ENCODE assay signal across 9 mouse cellular contexts in genomic region chr6:48725476-48725875, GRCm38 (mm10). TPM values are rescaled to one million over a fixed set of nuclear protein-coding genes. Genes with fewer than 3 reads are reported as not detected.
DNase-seq lines count a peak whose midpoint lies in the region; ATAC-seq lines count a peak whose summit lies in the region.
"Had no signal": no experiment of that assay in that cellular context is flagged by ENCODE, and none has a peak within 500 bp of the region (broad histone marks: within the 10 kb centered on the region; RNA-seq: fewer than 3 reads in every experiment).

No protein-coding gene starts in this region.

- no peak overlapping the region for H3K27ac ChIP-seq in hindbrain, embryonic 16.5 days (ENCODE audit: low read depth, low read length)
- H3K27ac ChIP-seq in hindbrain, embryonic 12.5 days: no peak overlapping the region

- H3K27me3 ChIP-seq in hindbrain, embryonic 16.5 days (replicated peaks; ENCODE audit: control insufficient read depth, insufficient read depth, low read length): no peaks in the 10 kb centered on the region
- no peaks in the 10 kb centered on the region for H3K27me3 ChIP-seq in hindbrain, embryonic 12.5 days

- WGBS in hindbrain, embryonic 16.5 days: 0% methylated on average over 1 of the region's 1 CpGs
- 0% methylated on average over 1 of the region's 1 CpGs for WGBS in hindbrain, embryonic 12.5 days

- peak; percentile 58 for ATAC-seq in hindbrain, embryonic 16.5 days
- no peak for ATAC-seq in hindbrain, embryonic 12.5 days (ENCODE audit: low FRiP score)
- peak; percentile 44 for ATAC-seq in monocyte, adult 5-6 weeks (replicated peaks; ENCODE audit: insufficient number of reproducible peaks, low FRiP score, low TSS enrichment, poor library complexity, severe bottlenecking)

- H3K4me2 ChIP-seq in hindbrain, embryonic 16.5 days (ENCODE audit: low read length): no peak overlapping the region
- no peak overlapping the region for H3K4me2 ChIP-seq in hindbrain, embryonic 12.5 days (replicated peaks)

- H3K9ac ChIP-seq in hindbrain, embryonic 16.5 days (ENCODE audit: low read depth, low read length): no peak overlapping the region
- no peak overlapping the region for H3K9ac ChIP-seq in hindbrain, embryonic 12.5 days

- H3K4me3 ChIP-seq in hindbrain, embryonic 16.5 days (ENCODE audit: low read length): no peak overlapping the region
- no peak overlapping the region for H3K4me3 ChIP-seq in hindbrain, embryonic 12.5 days

- H3K36me3 ChIP-seq in hindbrain, embryonic 16.5 days (ENCODE audit: control insufficient read depth, insufficient read depth, low read length): no peaks in the 10 kb centered on the region
- H3K36me3 ChIP-seq in hindbrain, embryonic 12.5 days: no peaks in the 10 kb centered on the region

- H3K4me1 ChIP-seq in hindbrain, embryonic 16.5 days (ENCODE audit: control insufficient read depth, insufficient read depth, low read depth, low read length): no peaks in the 10 kb centered on the region
- 0 out of 2 replicates have a peak, but pooled peaks cover 8% of the 10 kb centered on the region for H3K4me1 ChIP-seq in hindbrain, embryonic 12.5 days

- no peaks in the 10 kb centered on the region for H3K9me3 ChIP-seq in hindbrain, embryonic 16.5 days (ENCODE audit: control insufficient read depth, low read length)
- no peaks in the 10 kb centered on the region for H3K9me3 ChIP-seq in hindbrain, embryonic 12.5 days (replicated peaks)

- peak; percentile 91 for DNase-seq in CD4-positive helper T cell, adult 2 months (ENCODE audit: low read depth, low spot score)
- peak; percentile 66 for DNase-seq in adrenal gland, postnatal 14 days
- peak; percentile 94 for DNase-seq in kidney, adult 11 months
- DNase-seq in cerebellum, adult 18-20 months: no peak
- DNase-seq in layer of hippocampus, postnatal 25 days (ENCODE audit: extremely low spot score in 1 of 2, low spot score in 1 of 2): no peak

RNA-seq across cellular contexts. Expression of gene Gimap7, which starts 7.1 kb away (rescaled TPM):
- not detected in 2 replicates for polyA plus RNA-seq in hindbrain, embryonic 16.5 days (2015; fragmentation: Nextera tagmentation; extraction: Ambion mirVana)
- polyA plus RNA-seq in hindbrain, embryonic 12.5 days (2016; fragmentation: Nextera tagmentation; extraction: Ambion mirVana): not detected in 2 replicates
- total RNA-seq in adrenal gland, postnatal 14 days (2021): 0.63 and 3.8 TPM in 2 replicates
- total RNA-seq in monocyte, adult 5-6 weeks (2017): 67.2 to 199 TPM (median 74.1 TPM) in 3 replicates
- total RNA-seq in layer of hippocampus, postnatal 25 days (2021): not detected
- total RNA-seq: layer of hippocampus, adult 8-10 months had no signal

RNA-seq across cellular contexts. Expression of gene Gm28053, which starts 7.1 kb away (rescaled TPM):
- 1.0 and 1.4 TPM in 2 replicates for polyA plus RNA-seq in hindbrain, embryonic 16.5 days (2015; fragmentation: Nextera tagmentation; extraction: Ambion mirVana)
- 1.7 TPM in 1 of 2 replicates, not detected in the other for polyA plus RNA-seq in hindbrain, embryonic 12.5 days (2016; fragmentation: Nextera tagmentation; extraction: Ambion mirVana)
- 4.9 and 12.6 TPM in 2 replicates for total RNA-seq in adrenal gland, postnatal 14 days (2021)
- total RNA-seq in monocyte, adult 5-6 weeks (2017): 17.6 to 57.0 TPM (median 34.4 TPM) in 3 replicates
- 1 to 10 TPM in 1 of 2 experiments, not detected in 1; 1.1 TPM for total RNA-seq in layer of hippocampus, postnatal 25 days (2021)

RNA-seq across cellular contexts. Expression of gene Gimap1, which starts 13.4 kb away (rescaled TPM):
- 4.8 and 5.7 TPM in 2 replicates for polyA plus RNA-seq in hindbrain, embryonic 16.5 days (2015; fragmentation: Nextera tagmentation; extraction: Ambion mirVana)
- polyA plus RNA-seq in hindbrain, embryonic 12.5 days (2016; fragmentation: Nextera tagmentation; extraction: Ambion mirVana): 5.4 and 6.7 TPM in 2 replicates
- 15.4 and 36.5 TPM in 2 replicates for total RNA-seq in adrenal gland, postnatal 14 days (2021)
- 99.2 to 313 TPM (median 123 TPM) in 3 replicates for total RNA-seq in monocyte, adult 5-6 weeks (2017)
- 1 to 10 TPM; 2.0 to 2.6 TPM for total RNA-seq in layer of hippocampus, postnatal 25 days (2021)

RNA-seq across cellular contexts. Expression of gene Gimap6, which starts 17.5 kb away (rescaled TPM):
- 7.5 and 8.1 TPM in 2 replicates for polyA plus RNA-seq in hindbrain, embryonic 16.5 days (2015; fragmentation: Nextera tagmentation; extraction: Ambion mirVana)
- polyA plus RNA-seq in hindbrain, embryonic 12.5 days (2016; fragmentation: Nextera tagmentation; extraction: Ambion mirVana): 8.5 and 9.6 TPM in 2 replicates
- total RNA-seq in adrenal gland, postnatal 14 days (2021): 63.5 and 88.5 TPM in 2 replicates
- total RNA-seq in monocyte, adult 5-6 weeks (2017): 355 to 968 TPM (median 415 TPM) in 3 replicates
- 1 to 10 TPM; 4.9 to 5.2 TPM for total RNA-seq in layer of hippocampus, postnatal 25 days (2021)

RNA-seq across cellular contexts. Expression of gene Gimap5, which starts 20.5 kb away (rescaled TPM):
- 1.5 and 1.8 TPM in 2 replicates for polyA plus RNA-seq in hindbrain, embryonic 16.5 days (2015; fragmentation: Nextera tagmentation; extraction: Ambion mirVana)
- polyA plus RNA-seq in hindbrain, embryonic 12.5 days (2016; fragmentation: Nextera tagmentation; extraction: Ambion mirVana): 0.97 and 1.6 TPM in 2 replicates
- 11.0 and 23.6 TPM in 2 replicates for total RNA-seq in adrenal gland, postnatal 14 days (2021)
- total RNA-seq in monocyte, adult 5-6 weeks (2017): 91.7 to 178 TPM (median 113 TPM) in 3 replicates
- total RNA-seq in layer of hippocampus, postnatal 25 days (2021): 1 to 10 TPM in 1 of 2 experiments, under 1 TPM in 1; 0.71 to 1.0 TPM

Comparison
In these comparisons a context has a peak if more than half of its experiments do, and no peak if none do; other contexts are left out.
1. DNase-seq: peak in CD4-positive helper T cell, adult 2 months (single experiment), adrenal gland, postnatal 14 days (single experiment) and kidney, adult 11 months (single experiment); none in cerebellum, adult 18-20 months (0 of 2) and layer of hippocampus, postnatal 25 days (0 of 2).
2. RNA of gene Gimap7, which starts 7.1 kb away (total RNA-seq): 67.2 to 199 TPM in monocyte, adult 5-6 weeks; 0.63 to 3.8 TPM in adrenal gland, postnatal 14 days and not detected in layer of hippocampus, postnatal 25 days; every median in the first group is over 10 times any median in the second.